Mouse (Mus musculus): ENCODE results near the gene Gm12184.

The Gm12184 gene

GRCm38 (mm10) chr11:48804922-48805321 lies 21.5 kb downstream of the Gm12184 start:
- CTCF ChIA-PET: interaction anchor here (0.6 kb wide), 1 partner anchor 21 kb away, joined by 3 read pairs; the partner anchor contains the start of gene Trim7

- CTCF ChIA-PET: no interaction called here
These were observed 22.5 kb downstream of the Gm12184 start for GRCm38 (mm10) chr11:48803988-48804387.

- CTCF ChIA-PET: interaction anchor here (0.8 kb wide), 1 partner anchor 12 kb away, joined by 3 read pairs; no protein-coding TSS in a partner anchor
These were observed 24.4 kb downstream of the Gm12184 start for GRCm38 (mm10) chr11:48801831-48802772.

GRCm38 (mm10) chr11:48799921-48800701 lies 26.3 kb downstream of the Gm12184 start, which contains the start of gene Rack1:
Gene Rack1 (plus strand): TSS chr11:48800332.
- CTCF ChIA-PET: interaction anchor here (1.2 kb wide), 1 partner anchor 11 kb away, joined by 7 read pairs; no protein-coding TSS in a partner anchor

- CTCF ChIA-PET: interaction anchor here (1.2 kb wide), 1 partner anchor 10 kb away, joined by 7 read pairs; no protein-coding TSS in a partner anchor
These were observed 27.2 kb downstream of the Gm12184 start for GRCm38 (mm10) chr11:48798984-48799920.

- CTCF ChIA-PET: interaction anchor here (0.6 kb wide), 1 partner anchor 50 kb away, joined by 3 read pairs; no protein-coding TSS in a partner anchor
These were observed 28.1 kb downstream of the Gm12184 start for GRCm38 (mm10) chr11:48798308-48798707.

GRCm38 (mm10) chr11:48797287-48797686 lies 29.2 kb downstream of the Gm12184 start:
- CTCF ChIA-PET: interaction anchor here (0.6 to 1.1 kb wide), 3 partner anchors 9 to 70 kb away, joined by 4 to 20 read pairs (median 15); no protein-coding TSS in a partner anchor

GRCm38 (mm10) chr11:48796290-48796689 lies 30.2 kb downstream of the Gm12184 start:
- CTCF ChIA-PET: interaction anchor here (0.7 kb wide), 1 partner anchor 409 kb away, joined by 3 read pairs; no protein-coding TSS in a partner anchor

GRCm38 (mm10) chr11:48795221-48795620 lies 31.2 kb downstream of the Gm12184 start:
- CTCF ChIA-PET: no interaction called here

- CTCF ChIA-PET: interaction anchor here (0.6 kb wide), 3 partner anchors 11 to 284 kb away, joined by 3 to 8 read pairs (median 3); no protein-coding TSS in a partner anchor
These were observed 33.3 kb downstream of the Gm12184 start for GRCm38 (mm10) chr11:48793184-48793583.

GRCm38 (mm10) chr11:48791894-48792293 lies 34.6 kb downstream of the Gm12184 start:
- CTCF ChIA-PET: interaction anchor here (0.6 to 1.2 kb wide), 2 partner anchors 36 to 67 kb away, joined by 4 read pairs; no protein-coding TSS in a partner anchor

GRCm38 (mm10) chr11:48790946-48791345 lies 35.5 kb downstream of the Gm12184 start:
- CTCF ChIA-PET: interaction anchor here (0.6 to 1.7 kb wide), 3 partner anchors 10 to 68 kb away, joined by 3 to 6 read pairs (median 4); no protein-coding TSS in a partner anchor

GRCm38 (mm10) chr11:48789973-48790823 lies 36.3 kb downstream of the Gm12184 start:
- CTCF ChIA-PET: interaction anchor here (0.6 to 1.7 kb wide), 5 partner anchors 11 to 317 kb away, joined by 3 to 14 read pairs (median 5); no protein-coding TSS in a partner anchor

GRCm38 (mm10) chr11:48789215-48789614 lies 37.2 kb downstream of the Gm12184 start:
- CTCF ChIA-PET: interaction anchor here (0.7 to 1.7 kb wide), 6 partner anchors 8 to 70 kb away, joined by 3 to 7 read pairs (median 5); partner anchors contain the start of gene Rack1

GRCm38 (mm10) chr11:48788311-48789089 lies 38.0 kb downstream of the Gm12184 start:
- CTCF ChIA-PET: interaction anchor here (0.6 to 1.2 kb wide), 7 partner anchors 9 to 320 kb away, joined by 3 to 12 read pairs (median 5); partner anchors contain the start of gene Rack1

GRCm38 (mm10) chr11:48787455-48788211 lies 38.8 kb downstream of the Gm12184 start:
- CTCF ChIA-PET: interaction anchor here (0.5 to 1.2 kb wide), 2 partner anchors 10 to 61 kb away, joined by 3 to 4 read pairs; no protein-coding TSS in a partner anchor

GRCm38 (mm10) chr11:48782243-48782642 lies 44.2 kb downstream of the Gm12184 start:
- CTCF ChIA-PET: interaction anchor here (0.6 kb wide), 1 partner anchor 11 kb away, joined by 3 read pairs; no protein-coding TSS in a partner anchor

All from spleen, embryonic (tissue).